Mouse (Mus musculus) embryo, embryonic 11 days (tissue): ENCODE measurements around the gene Luzp1.

ENCODE experiments used
- DNase-seq: peaks from one replicate; pipeline ENCODE4 v3.0.0-alpha.2; 2015

Luzp1 gene

DNA sequence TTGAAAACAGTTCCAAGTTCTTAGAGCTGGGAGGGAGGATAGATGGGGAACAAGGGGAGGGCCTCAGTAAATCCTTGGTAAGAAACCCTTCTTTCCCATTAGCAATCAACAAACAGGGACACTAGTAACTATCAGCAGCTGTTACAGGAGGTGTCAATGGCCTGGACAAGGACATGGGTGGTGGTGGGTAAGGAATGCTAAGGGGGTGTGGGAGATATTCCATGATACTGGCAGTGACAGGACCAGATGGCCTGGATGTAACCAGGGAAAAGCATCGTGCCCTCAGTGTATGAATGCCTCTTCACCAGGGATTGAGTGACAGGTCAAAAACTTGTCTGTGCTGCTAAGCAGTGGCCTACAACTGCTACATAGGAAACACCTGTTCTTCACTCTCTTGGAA lies 83.5 kb downstream of the Luzp1 start:
- no peak for DNase-seq

DNA sequence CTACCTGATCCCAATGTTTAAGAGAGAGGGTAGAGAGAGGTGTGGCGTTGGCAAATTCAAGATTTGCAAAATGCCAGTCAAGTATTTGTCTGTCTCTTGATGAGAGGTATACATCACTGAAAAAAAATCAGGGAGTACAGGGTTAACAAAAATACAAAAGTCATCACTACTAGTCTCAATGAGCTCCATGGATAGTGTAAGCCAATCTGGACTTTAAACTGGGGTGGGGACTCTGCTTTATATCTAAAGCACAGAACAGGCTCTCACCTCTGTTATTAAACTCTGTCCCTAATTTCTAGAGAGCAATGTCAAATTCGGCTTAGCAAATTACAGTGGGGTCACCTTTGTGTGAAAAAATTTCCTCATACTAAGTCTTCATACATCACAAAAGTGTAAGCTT lies 88.1 kb downstream of the Luzp1 start:
- DNase-seq, result no peak

DNA sequence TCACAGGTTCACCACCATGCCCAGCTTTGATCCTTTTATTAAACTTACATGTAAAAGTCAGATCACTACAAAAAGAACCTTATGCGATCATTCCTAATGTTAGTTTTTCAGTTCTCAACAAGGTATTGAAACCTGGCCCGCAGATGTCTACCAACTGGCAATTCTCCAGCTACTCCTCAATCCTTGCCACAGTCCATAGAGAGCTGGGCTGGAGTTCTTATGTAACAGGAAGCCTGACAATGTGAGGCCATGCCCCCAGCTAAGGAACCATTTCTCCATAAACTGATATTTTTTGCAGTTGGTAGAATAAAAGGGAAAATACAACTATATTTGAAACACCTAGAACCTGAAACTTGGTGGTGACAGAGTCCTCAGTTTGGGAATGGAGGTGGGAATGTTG lies 90.1 kb downstream of the Luzp1 start:
- DNase-seq, result no peak

DNA sequence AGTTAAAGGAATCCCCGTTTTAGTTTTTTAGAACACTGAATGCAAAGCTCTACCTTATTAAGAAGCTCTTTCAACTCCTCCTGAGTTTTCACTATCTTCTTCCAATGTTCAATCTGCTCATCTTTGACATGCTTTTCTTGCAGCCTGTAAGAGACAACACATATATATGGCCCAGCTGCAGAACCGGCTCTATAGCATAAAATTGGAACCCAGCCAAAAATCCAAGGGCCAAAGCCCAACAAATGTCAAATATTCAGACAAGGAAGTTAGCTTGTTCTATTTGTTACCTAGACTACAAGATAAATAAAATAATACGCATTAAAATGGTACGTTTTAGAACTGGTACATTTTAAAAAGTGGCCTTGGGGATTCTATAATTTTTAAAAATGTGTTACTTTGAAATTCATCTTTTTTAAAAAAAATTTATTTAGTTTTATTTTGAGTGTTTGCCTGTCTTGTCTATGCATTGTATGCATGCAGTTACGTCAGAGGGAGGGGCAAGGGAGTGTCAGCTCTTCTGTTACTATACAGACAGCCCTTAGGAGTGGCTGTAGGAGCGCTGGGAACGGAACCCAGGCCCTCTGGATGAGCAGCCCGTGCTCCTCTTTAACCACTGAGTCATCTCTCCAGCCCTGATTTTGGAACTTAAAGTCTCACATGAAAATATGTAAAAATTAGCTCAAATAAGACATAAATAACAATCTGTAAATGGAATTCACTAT lies 90.9 kb downstream of the Luzp1 start:
- DNase-seq, result no peak

DNA sequence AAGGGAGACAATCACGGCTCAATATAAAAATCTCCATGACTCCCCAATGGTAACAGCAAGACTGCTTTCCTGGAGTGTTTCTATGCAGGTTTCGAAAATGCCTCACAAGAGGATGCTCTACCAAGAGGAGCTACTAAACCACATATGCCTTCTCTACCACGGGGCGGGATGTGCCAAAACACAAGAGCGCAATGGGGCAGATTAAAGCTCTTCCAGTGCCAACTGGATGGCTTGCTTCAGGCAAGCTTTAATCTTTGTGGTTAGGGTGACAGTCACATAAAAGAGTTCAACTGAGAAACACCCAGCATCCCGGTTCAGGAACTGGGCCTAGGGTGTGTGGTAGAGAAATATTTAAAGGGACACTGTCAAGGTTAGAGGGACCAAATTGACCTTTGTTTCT lies 93.2 kb downstream of the Luzp1 start:
- DNase-seq, result no peak

DNA sequence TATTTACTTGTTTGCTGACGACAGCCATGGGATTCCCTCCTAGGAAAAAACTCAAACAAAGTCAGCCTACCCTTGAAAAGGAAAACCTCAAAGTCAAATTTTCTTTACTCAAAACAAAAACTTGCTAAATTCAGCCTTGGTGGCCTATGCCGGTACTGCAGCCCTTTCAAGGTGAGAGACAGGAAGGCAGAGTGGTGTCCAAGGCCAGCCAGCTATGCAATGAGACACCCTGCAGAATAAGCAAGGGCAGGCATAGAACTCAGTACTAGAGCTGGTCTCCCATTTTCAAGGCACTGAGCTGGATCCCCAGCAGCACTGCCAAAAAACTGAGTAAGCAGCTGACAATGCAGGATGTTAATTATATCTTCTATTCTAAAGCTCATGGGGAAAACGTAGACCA lies 99.1 kb downstream of the Luzp1 start:
- no peak for DNase-seq

DNA sequence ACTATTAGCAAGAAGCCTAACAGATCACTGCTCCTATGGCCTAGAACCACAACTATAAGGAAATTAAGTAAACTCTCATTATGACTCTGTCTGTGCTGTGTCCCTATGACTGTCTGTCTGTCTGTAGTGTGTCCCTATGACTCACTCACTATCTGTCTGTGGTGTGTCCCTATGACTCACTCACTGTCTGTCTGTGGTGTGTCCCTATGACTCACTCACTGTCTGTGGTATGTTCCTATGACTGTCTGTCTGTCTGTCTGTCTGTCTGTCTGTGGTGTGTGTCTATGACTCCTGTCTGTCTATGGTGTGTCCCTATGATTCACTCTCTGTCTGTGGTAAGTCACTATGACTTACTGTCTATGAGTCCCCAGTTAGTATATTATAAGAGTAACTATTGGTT lies 100.4 kb downstream of the Luzp1 start:
- no peak for DNase-seq

DNA sequence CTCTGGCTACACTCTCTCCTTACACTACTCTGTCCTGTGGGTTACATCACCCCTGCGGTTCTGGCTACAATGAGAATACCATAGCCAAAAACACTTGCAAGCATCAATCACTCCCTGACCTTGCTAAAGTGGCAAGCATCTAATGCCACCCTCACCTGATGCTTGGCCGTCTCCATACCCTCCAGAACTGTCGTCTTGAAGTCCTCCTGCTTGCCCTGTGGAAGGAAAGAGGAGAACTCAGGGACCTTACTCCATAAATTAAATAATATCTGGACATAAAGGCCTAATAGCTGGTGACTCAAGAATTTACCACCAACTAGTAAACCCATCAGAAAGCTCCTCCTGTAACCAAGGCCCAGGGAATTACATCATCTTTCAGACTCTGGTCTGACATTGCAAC lies 112.3 kb downstream of the Luzp1 start:
- DNase-seq, result no peak

DNA sequence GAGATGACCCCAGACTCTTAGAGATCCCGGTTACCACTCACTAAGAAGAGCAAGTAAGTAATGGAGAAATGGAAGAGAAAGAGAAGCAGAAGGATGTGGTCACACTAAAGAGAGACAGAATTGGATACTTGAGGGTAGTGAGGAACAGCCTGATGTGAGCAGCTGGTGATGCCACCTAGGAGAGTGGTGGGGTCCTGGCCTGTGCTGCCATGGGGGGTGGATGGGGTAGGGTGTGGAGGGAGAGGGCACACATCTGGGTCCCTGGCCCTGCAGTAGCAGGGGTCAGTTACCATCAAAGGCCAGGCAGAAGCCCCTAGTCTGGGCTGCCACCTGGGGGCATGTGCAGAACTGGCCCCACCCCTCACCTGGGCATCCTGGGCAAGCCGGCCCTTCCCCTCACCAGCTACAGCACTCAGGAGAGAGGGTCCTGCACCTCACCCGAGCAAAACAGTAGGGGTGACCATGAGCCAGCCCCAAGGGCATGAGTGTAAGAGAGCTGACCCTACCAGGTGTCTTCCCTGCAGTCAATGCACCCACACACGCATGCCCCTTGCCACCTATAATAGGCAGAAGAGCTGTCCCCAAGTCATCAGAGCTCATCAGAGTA lies 117.8 kb downstream of the Luzp1 start:
- DNase-seq, result no peak

DNA sequence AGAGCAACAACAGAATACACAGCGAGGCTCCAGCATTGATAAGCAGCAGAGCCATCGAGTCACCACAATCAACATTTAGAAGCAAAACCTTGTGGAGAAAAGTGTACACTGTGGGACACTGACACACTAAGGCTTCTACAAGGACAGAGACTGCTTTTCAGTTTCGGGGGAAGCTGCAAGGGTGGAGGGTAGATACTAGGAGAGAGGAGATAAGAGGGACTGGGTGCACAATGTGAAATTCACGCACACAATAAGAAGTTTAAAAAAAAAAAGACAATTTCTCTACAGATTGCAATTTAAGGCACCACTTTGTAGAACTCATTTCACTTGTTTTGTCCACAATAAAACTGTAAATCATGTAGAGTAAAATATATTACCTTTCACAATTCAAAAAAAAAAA lies 118.4 kb downstream of the Luzp1 start:
- DNase-seq, result no peak

DNA sequence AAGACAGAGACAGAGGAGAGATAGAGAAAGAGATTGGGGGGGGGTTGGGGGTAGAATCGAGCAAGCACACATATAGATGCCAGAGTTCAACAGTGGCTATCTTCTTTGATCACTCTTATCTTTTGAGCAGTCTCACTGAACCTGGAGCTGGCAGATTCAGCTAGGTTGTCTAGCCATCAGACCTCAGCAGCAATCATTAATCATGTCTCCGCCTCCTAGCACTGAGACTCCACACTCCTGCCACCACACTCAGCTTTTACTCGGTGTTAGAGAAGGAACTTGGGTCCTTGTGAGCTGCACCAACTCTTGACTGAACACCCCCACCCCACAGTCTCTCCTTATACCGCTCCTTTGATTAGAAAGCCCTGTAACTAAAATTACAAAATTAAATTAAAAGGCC lies 122.5 kb downstream of the Luzp1 start:
- no peak for DNase-seq

DNA sequence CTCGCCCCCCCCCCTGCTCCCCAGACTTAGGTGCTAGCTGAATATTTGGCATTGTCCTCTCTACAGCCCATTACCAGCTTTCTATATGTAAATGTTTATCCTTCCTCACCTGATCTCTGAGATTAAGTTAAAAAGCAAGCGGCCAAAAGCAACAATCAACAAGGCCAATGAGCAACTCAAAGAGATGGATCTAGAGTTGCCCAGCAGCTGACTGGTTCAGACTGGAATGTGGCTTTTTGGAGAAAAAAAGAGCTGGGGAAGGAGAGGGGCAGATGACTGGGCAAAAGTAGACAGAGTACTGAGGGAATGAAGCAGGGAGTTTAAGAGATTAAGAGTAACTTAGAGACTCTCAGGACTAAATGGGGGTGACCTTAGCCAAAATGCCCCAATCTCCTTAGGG lies 124.4 kb downstream of the Luzp1 start:
- DNase-seq, result no peak

DNA sequence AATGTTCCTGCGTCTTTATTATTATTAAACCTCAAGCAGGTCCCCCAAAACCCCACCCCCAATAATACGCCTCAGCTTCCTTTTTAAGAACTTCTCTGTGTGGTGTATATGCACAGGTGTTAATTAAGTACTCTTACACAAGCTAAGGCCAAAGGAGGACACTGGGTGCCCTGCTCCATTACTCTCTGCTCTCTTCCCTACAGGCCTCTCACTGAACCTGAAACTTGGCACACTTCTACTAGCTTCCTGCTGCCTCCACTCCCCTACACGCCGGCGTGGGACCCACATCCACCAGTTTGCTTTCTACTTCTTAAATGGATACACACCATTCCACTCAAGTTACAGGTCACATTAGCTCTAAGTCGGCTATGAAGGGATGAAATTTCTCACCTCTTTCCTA lies 125.7 kb downstream of the Luzp1 start:
- no peak for DNase-seq

DNA sequence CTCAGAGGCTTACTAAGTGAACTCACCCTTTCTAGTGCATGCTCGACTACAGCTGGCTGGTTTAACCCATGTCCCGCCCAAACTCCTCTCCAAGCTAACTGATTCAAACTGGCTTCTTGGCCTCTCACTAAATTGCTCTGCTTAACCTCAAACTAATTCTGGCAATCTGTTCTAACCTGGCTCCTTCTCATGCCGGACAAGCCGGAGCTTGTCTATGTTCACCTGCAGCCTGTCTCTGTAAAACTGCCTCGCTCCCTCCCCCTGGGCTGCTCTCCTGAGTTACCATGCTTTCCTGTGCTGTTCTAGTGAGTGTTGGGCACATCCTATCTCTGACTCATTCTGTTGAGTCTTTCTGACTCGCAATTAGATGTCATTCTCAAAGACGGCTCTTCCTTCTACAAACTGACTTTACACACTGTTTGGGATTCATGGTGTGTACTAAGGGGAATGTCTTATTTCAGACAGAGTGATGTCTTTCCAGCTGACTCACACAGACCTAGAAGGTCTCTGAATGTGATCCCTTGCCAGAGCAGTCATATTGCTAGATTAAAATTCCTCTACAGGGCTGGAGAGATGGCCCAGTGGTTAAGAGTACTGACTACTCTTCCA lies 128.8 kb downstream of the Luzp1 start:
- no peak for DNase-seq

DNA sequence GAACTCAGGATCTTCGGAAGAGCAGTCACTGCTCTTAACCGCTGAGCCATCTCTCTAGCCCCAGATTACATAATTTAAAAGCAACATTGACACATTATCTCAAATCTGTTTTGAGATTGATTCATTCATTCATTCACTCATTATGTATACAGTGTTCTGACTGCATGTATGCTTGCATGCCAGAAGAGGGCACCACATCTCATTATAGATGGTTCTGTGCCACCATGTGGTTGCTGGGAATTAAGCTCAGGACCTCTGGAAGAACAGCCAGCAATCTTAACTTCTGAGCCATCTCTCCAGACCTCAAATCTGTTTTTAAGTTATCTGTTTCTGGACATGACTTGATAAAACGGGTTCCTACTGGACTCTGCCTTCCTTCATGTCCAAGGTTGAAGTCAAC lies 130.3 kb downstream of the Luzp1 start:
- DNase-seq, result no peak

DNA sequence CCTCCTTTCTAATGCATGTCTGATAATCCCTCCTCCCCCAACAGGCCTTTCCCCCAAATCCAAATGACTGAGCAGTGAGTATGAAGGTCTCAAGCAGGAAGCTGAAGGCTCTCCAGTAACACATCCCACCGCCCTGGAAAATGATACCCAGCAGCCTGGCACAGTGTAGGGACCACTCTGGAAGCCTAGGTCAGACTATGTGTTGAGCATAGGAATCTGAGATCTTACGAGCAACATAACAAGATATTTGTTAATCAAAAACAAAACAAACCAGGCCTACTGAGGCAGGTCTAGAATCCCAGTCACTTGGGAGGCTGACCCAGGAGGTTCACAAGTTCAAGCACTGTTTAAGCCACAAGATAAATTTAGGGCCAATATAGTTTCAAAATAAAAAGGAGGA lies 131.0 kb downstream of the Luzp1 start:
- DNase-seq, result no peak

DNA sequence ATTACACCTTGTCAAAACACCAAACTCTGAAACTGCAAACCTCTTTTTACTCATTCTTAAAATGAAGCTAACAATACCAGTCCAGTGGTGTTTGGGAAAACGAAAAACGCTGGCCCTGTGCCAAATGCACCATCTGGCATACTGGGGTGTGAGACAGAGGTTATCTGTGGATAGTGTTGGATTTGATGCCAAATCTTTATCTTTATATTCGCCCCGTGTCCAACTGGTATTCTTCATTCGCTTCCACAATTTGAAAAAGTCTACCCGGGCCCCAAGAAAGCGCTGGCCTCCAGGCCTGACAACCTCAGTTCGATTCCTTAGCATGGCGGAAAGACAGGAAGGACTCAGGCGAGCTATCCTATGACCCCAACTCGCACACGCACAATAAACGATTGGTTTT lies 131.9 kb downstream of the Luzp1 start:
- DNase-seq, result peak; percentile 44

DNA sequence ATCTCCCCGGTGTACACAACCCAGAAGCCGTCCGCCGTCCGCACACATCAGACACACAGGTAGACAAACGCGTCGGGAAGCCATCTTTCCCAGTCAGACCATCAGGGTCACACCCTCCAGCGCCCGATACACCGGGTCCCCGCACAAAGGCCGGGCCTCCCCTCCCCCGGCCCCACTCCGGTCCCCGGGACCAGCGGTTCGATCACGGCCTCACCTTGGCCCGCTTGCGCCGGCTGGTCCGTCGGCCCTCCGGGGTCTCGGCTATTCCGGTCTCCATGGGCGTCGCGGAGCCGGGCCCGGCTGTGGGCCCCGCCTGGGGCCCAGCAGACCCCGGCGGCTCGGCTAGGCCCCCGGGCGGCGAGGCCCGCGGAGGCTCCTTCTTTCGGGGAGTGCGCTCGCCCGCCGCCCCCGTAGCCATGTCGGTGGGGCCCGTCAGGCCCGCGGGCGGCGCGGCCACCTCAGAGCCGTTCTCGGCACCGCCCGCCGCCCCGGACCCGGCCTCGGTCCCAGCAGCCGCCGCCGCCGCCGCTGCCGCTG lies 132.5 kb downstream of the Luzp1 start:
- peak; percentile 70 for DNase-seq

DNA sequence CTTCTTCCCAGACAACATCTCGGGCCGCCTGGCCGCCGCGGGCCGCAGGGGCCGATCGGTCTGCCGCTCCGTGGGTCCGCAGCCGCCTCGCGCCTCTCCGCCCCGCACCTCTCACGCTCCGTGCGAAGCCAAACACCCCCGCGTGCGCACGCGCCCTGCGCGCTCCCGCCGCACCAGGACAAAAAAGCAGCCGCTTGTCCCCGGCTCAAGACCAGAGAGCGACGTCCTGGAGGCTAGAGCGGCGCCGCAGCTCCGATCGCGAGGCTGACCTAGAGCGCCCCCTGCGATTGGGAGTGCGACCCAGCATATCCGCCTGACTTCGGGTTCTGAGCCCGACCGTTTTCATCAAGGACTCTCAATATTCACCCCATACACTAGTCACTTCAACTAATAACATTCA lies 133.0 kb downstream of the Luzp1 start, which contains the start of gene Kdm1a:
Gene Kdm1a, minus strand, starts transcription at position 156 of the 400 bp plus-strand sequence.
- peak; percentile 97 for DNase-seq
